Mouse (Mus musculus) ES-E14 (cell line): ENCODE data around the gene Bdkrb2. TPM values are rescaled to one million over a fixed set of nuclear protein-coding genes. Genes with fewer than 3 reads are reported as not detected.
A peak's percentile ranks its signal among the peaks of the same experiment; 100 is the strongest.

Source experiments
- DNase-seq: peaks from one replicate; pipeline ENCODE4 v3.0.0-alpha.2; 2013; ENCODE audit warnings: low read depth, low spot score
- H3K27ac ChIP-seq: 2 replicates; pipeline ENCODE4 v1.5.1; 2012; ENCODE audit warnings: low read depth, mild to moderate bottlenecking, low read length, moderate library complexity, mixed read lengths; ENCODE audit not compliant: poor library complexity, insufficient read depth, severe bottlenecking
- H3K36me3 ChIP-seq: 2 replicates; pipeline ENCODE4 v1.6.1; 2012; ENCODE audit warnings: mild to moderate bottlenecking, low read length, moderate library complexity, mixed read lengths; ENCODE audit not compliant: control insufficient read depth, poor library complexity, insufficient read depth, severe bottlenecking
- H3K4me1 ChIP-seq, 2 experiments: fragments of 150-350 bp in 1 of 2; sonication (generic) in 1 of 2; 2 replicates each; pipeline ENCODE4 v1.6.1; 2012; ENCODE audit warnings: low read length in 2 of 2, mild to moderate bottlenecking in 1 of 2, mixed read lengths in 1 of 2; ENCODE audit not compliant: control insufficient read depth in 2 of 2, insufficient read depth in 2 of 2, poor library complexity in 1 of 2
- H3K4me3 ChIP-seq, 2 experiments: fragments of 150-350 bp in 1 of 2; sonication (generic) in 1 of 2; 2 replicates each; pipeline ENCODE4 v1.5.1; 2012; ENCODE audit warnings: low read length in 2 of 2, low read depth in 1 of 2, mild to moderate bottlenecking in 1 of 2, mixed read lengths in 1 of 2; ENCODE audit not compliant: insufficient read depth in 1 of 2, poor library complexity in 1 of 2, severe bottlenecking in 1 of 2
- H3K9ac ChIP-seq: 2 replicates; pipeline ENCODE4 v1.6.1; 2012; ENCODE audit warnings: low read depth, mild to moderate bottlenecking, low read length, mixed read lengths; ENCODE audit not compliant: poor library complexity, insufficient read depth, severe bottlenecking
- H3K9me3 ChIP-seq: fragments of 150-350 bp; sonication (generic); 2 replicates; pipeline ENCODE4 v1.6.1; 2012; ENCODE audit warnings: low read depth, mild to moderate bottlenecking, low read length; ENCODE audit not compliant: control insufficient read depth, insufficient read depth
- CHD2 ChIP-seq: IDR thresholded peaks from 2 replicates; pipeline ENCODE4 v1.6.1; 2014; ENCODE audit warnings: mild to moderate bottlenecking, low read depth, low read length, inconsistent platforms
- HCFC1 ChIP-seq: IDR thresholded peaks from 2 replicates; pipeline ENCODE4 v1.6.1; 2012; ENCODE audit warnings: low read length, inconsistent platforms, borderline replicate concordance; ENCODE audit not compliant: insufficient read depth
- MAFK ChIP-seq: IDR thresholded peaks from 2 replicates; pipeline ENCODE4 v1.6.1; 2014; ENCODE audit warnings: mild to moderate bottlenecking, low read depth, low read length, inconsistent platforms; ENCODE audit not compliant: insufficient read depth
- ZC3H11A ChIP-seq: IDR thresholded peaks from 2 replicates; pipeline ENCODE4 v1.6.1; 2012; ENCODE audit warnings: low read depth, mild to moderate bottlenecking, inconsistent platforms, low read length, borderline replicate concordance
- ZNF384 ChIP-seq: IDR thresholded peaks from 2 replicates; pipeline ENCODE4 v1.6.1; 2012; ENCODE audit warnings: low read depth, low read length, inconsistent platforms
- in situ Hi-C, 2 experiments: fragments of 600-800 bp; cut with MboI; formaldehyde crosslinking; loops; one replicate each; pipeline ENCODE4 v1.15.1; 2025; ENCODE audit warnings: low sequenced_read_pairs in 2 of 2, inconsistent platforms in 1 of 2; ENCODE audit not compliant: unreplicated experiment in 2 of 2
- total RNA-seq: library from RNA; depleted of rRNA; stranded (reverse); fragments of 300-350 nt; gene quantifications from 2 replicates; pipeline ENCODE4 v1.2.3, GENCODE M21; 2012

Bdkrb2 gene
- total RNA-seq, 1 experiment: 1.2 TPM

DNA sequence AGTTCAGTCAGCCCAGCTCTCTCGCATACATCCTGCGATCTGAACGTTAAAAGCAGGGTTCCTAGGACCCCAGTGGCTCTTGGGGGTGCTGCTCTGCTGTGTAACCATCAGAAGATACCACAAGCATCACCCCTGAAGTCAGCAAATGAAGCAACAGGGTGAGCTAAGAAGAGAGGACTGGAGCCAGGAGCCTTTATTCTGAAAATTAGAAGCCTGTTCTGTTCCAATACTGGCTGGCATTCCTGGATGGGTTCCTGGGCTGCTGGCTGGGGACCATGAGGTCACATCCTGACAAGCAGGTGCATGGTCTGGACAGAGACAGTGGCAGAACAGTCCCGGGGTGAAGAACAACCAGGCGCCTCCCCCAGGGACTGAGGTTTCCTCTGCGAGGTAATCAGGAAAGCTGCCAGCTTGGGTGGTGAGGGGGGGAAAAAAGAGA, 11.5 kb upstream of the Bdkrb2 start:
- in situ Hi-C loops: no loop called here
- TF ChIP-seq HCFC1: no peak
- TF ChIP-seq ZC3H11A: no peak
- no peak for TF ChIP-seq ZNF384
- TF ChIP-seq CHD2: no peak
- TF ChIP-seq MAFK: no peak
- no peak overlapping the region for H3K9ac ChIP-seq
- no peak overlapping the region for H3K4me3 ChIP-seq
- no peak overlapping the region for H3K27ac ChIP-seq
- H3K36me3 ChIP-seq: no peaks in the 10 kb centered on the region
- peaks cover 10 to 13% of the 10 kb centered on the region in 2 experiments for H3K4me1 ChIP-seq
- no peak for DNase-seq
- no peaks in the 10 kb centered on the region for H3K9me3 ChIP-seq

- in situ Hi-C loops: no loop called here
- peaks cover 8 to 13% of the 10 kb centered on the region in 2 experiments; a peak in 2 of 4 replicates for H3K4me1 ChIP-seq
- no peak for TF ChIP-seq CHD2
- no peak for TF ChIP-seq HCFC1
- TF ChIP-seq MAFK: no peak
- no peak for TF ChIP-seq ZC3H11A
- TF ChIP-seq ZNF384: no peak
Observed at GRCm38 (mm10) chr12:105554151-105554772, 8.8 kb upstream of the Bdkrb2 start.

GRCm38 (mm10) chr12:105555172-105555571, 7.9 kb upstream of the Bdkrb2 start:
- TF ChIP-seq CHD2 (no peak), HCFC1 (no peak)
- H3K9ac ChIP-seq: no peak overlapping the region
- H3K9me3 ChIP-seq: no peaks in the 10 kb centered on the region
- H3K27ac ChIP-seq: no peak overlapping the region
- no peak overlapping the region for H3K4me3 ChIP-seq
- no peak for DNase-seq
- no peaks in the 10 kb centered on the region for H3K36me3 ChIP-seq
- H3K4me1 ChIP-seq: peaks cover 8 to 13% of the 10 kb centered on the region in 2 experiments; a peak in 2 of 4 replicates
- in situ Hi-C loops: no loop called here

More at GRCm38 (mm10) chr12:105554151-105554772, 8.8 kb upstream of the Bdkrb2 start:
- Histone ChIP-seq H3K4me3 (no peak overlapping the region), H3K27ac (peak overlapping the region; percentile 22; the same call in 1 of the 2 replicates), H3K9ac (no peak overlapping the region), H3K9me3 (no peaks in the 10 kb centered on the region), H3K36me3 (no peaks in the 10 kb centered on the region)
- no peak for DNase-seq

GRCm38 (mm10) chr12:105557250-105557925, 5.6 kb upstream of the Bdkrb2 start:
- Histone ChIP-seq H3K4me3 (no peak overlapping the region), H3K27ac (no peak overlapping the region), H3K9me3 (no peaks in the 10 kb centered on the region), H3K36me3 (no peaks in the 10 kb centered on the region), H3K9ac (no peak overlapping the region), H3K4me1 (peaks cover 8 to 13% of the 10 kb centered on the region in 2 experiments; a peak in 2 of 4 replicates)
- TF ChIP-seq ZC3H11A (no peak), ZNF384 (no peak)
- in situ Hi-C loops: no loop called here
- no peak for DNase-seq
